Mouse (Mus musculus) erythroblast, embryonic 14.5 days (primary cell): Measurements from ENCODE around the gene Casp12. TPM values are rescaled to one million over a fixed set of nuclear protein-coding genes. Genes with fewer than 3 reads are reported as not detected.
"Not testable (repeated sequence)": the region's sequence is repeated elsewhere in the genome, so short reads cannot be mapped to it uniquely, and the experiment has no call there.

Experiments
- H3K27me3 ChIP-seq: 2 replicates; pipeline ENCODE4 v1.6.1; 2012; ENCODE audit warnings: inconsistent platforms; ENCODE audit not compliant: control insufficient read depth
- H3K36me3 ChIP-seq: 2 replicates; pipeline ENCODE4 v1.6.1; 2012; ENCODE audit warnings: mild to moderate bottlenecking, inconsistent platforms; ENCODE audit not compliant: control insufficient read depth
- H3K4me1 ChIP-seq: 2 replicates; pipeline ENCODE4 v1.6.1; 2012; ENCODE audit warnings: inconsistent platforms; ENCODE audit not compliant: control insufficient read depth
- H3K4me3 ChIP-seq: replicated peaks from 2 replicates; pipeline ENCODE3; 2012; ENCODE audit warnings: moderate library complexity, mild to moderate bottlenecking, inconsistent platforms
- H3K9me3 ChIP-seq: 2 replicates; pipeline ENCODE4 v1.6.1; 2012; ENCODE audit warnings: low read length, inconsistent platforms, mixed read lengths; ENCODE audit not compliant: control insufficient read depth
- GATA1 ChIP-seq: IDR thresholded peaks from 2 replicates; pipeline ENCODE4 v1.6.1; 2012; ENCODE audit warnings: low read length, inconsistent platforms, mixed read lengths
- TAL1 ChIP-seq: IDR thresholded peaks from 3 replicates; pipeline ENCODE4 v1.6.1; 2012; ENCODE audit warnings: low read length, inconsistent platforms, mixed read lengths
- polyA plus RNA-seq: library from polyadenylated mRNA; stranded (reverse); fragments of >175 nt; gene quantifications from 2 replicates; pipeline ENCODE4 v1.2.3, GENCODE M21; 2012

The Casp12 gene
- polyA plus RNA-seq, 1 experiment, result not detected

DNA sequence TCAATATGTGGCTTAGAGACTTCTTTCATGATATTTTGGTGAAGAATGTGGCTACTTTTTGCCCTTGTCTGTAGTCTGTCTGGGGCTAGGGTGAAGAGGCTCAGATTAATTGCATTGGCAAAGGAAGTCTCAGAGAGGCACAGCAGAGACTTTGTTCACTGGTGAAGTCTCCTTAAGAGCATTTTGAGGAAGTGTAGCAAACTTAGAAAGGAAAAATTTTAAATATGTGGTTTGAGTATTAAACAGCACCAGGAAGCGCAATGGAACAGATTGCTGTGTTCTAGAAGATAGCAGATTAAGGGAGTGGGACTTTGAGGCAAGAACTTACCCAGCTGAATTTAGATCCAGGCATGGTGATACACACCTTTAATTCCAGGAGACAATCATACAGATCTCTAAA is 11.8 kb upstream of the Casp12 start:
- H3K27me3 ChIP-seq, result no peaks in the 10 kb centered on the region
- H3K9me3 ChIP-seq, result no peaks in the 10 kb centered on the region
- no peaks in the 10 kb centered on the region for H3K36me3 ChIP-seq
- TF ChIP-seq GATA1 (no peak), TAL1 (no peak)
- no peaks in the 10 kb centered on the region for H3K4me1 ChIP-seq
- H3K4me3 ChIP-seq, result no peak overlapping the region

DNA sequence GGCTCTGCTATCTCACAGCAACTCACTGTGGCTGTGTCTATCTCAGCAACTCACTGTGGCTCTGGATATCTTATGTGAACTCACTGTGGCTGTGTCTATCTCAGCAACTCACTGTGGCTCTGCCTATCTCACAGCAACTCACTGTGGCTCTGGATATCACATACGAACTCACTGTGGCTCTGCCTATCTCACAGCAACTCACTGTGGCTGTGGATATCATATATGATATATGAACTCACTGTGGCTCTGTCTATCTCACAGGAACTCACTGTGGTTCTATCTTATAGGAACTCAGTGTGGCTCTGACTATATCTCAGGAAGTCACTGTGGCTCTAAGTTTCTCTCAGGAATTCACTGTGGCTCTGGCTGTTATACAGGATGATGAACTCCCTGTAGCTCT is 2.1 kb upstream of the Casp12 start:
- Histone ChIP-seq H3K9me3 (no peaks in the 10 kb centered on the region), H3K27me3 (no peaks in the 10 kb centered on the region), H3K4me1 (no peaks in the 10 kb centered on the region), H3K4me3 (no peak overlapping the region), H3K36me3 (no peaks in the 10 kb centered on the region)
- TF ChIP-seq GATA1, result no peak

DNA sequence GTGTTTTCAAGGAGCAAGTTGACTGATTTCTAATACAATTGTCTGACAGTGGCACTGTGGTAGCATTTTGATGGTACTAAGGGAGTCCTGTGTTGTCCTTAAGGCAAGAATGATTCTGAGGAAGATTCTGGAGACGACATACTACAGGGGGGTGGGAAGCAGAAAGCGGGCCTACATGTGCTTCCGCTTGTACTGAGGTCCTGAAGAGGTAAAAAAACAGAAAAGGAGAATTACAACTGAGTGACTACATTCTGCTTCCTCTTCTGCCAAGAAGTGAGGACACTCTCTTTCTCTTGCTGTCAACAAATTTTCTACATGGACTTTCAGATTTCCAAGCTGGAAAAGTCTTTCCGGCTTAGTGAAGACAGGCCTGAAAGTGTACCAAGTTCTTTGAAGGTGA is 1.1 kb upstream of the Casp12 start:
- Histone ChIP-seq H3K27me3 (no peaks in the 10 kb centered on the region), H3K36me3 (no peaks in the 10 kb centered on the region), H3K9me3 (no peaks in the 10 kb centered on the region), H3K4me1 (no peaks in the 10 kb centered on the region), H3K4me3 (no peak overlapping the region)
- TF ChIP-seq GATA1, result no peak
- TF ChIP-seq TAL1, result no peak

DNA sequence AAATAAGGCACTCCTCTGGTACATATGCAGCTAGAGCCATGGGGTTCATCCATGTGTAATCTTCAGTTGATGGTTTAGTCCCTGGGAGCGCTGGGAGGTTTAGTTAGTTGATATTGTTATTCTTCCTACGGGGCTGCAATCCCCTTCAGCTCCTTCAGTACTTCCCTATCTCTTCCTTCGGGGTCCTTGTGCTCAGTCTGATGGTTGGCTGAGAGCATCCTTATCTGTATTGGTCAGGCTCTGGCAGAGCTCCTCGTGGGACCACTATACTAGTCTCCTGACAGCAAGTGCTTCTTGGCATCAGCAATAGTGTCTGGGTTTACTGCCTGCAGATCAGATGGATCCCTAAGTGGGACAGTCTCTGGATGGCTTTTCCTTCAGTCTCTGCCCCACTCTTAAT is 2.2 kb downstream of the Casp12 start:
- H3K4me3 ChIP-seq, result no peak overlapping the region
- no peak for TF ChIP-seq TAL1
- TF ChIP-seq GATA1, result no peak
- H3K9me3 ChIP-seq, result no peaks in the 10 kb centered on the region
- H3K4me1 ChIP-seq, result no peaks in the 10 kb centered on the region
- no peaks in the 10 kb centered on the region for H3K27me3 ChIP-seq
- no peaks in the 10 kb centered on the region for H3K36me3 ChIP-seq

- no peak for TF ChIP-seq GATA1
- TF ChIP-seq TAL1, result no peak
- Histone ChIP-seq H3K27me3 (no peaks in the 10 kb centered on the region), H3K4me3 (no peak overlapping the region), H3K4me1 (no peaks in the 10 kb centered on the region), H3K9me3 (no peaks in the 10 kb centered on the region), H3K36me3 (no peaks in the 10 kb centered on the region)
Measured at GRCm38 (mm10) chr9:5353673-5354072, 8.4 kb downstream of the Casp12 start.

- TF ChIP-seq TAL1 (no peak), GATA1 (no peak)
- no peaks in the 10 kb centered on the region for H3K36me3 ChIP-seq
- no peaks in the 10 kb centered on the region for H3K9me3 ChIP-seq
- no peak overlapping the region for H3K4me3 ChIP-seq
- H3K4me1 ChIP-seq, result no peaks in the 10 kb centered on the region
- no peaks in the 10 kb centered on the region for H3K27me3 ChIP-seq
Measured at GRCm38 (mm10) chr9:5356801-5357200, 11.6 kb downstream of the Casp12 start.

- Histone ChIP-seq H3K36me3 (no peaks in the 10 kb centered on the region), H3K9me3 (peaks cover 8% of the 10 kb centered on the region; the same call in 1 of the 2 replicates), H3K4me3 (no peak overlapping the region), H3K4me1 (no peaks in the 10 kb centered on the region), H3K27me3 (no peaks in the 10 kb centered on the region)
- TF ChIP-seq GATA1, result no peak
- no peak for TF ChIP-seq TAL1
Measured at GRCm38 (mm10) chr9:5393561-5393960, 48.3 kb downstream of the Casp12 start.

GRCm38 (mm10) chr9:5395861-5396260 is 50.6 kb downstream of the Casp12 start:
- not testable (repeated sequence) for H3K4me1 ChIP-seq, H3K27me3 ChIP-seq

GRCm38 (mm10) chr9:5410988-5411568 is 65.8 kb downstream of the Casp12 start:
- Histone ChIP-seq H3K27me3 (no peaks in the 10 kb centered on the region), H3K9me3 (no peaks in the 10 kb centered on the region), H3K4me3 (no peak overlapping the region), H3K36me3 (no peaks in the 10 kb centered on the region), H3K4me1 (no peaks in the 10 kb centered on the region)
- no peak for TF ChIP-seq GATA1
- no peak for TF ChIP-seq TAL1

More at GRCm38 (mm10) chr9:5395861-5396260, 50.6 kb downstream of the Casp12 start:
- peaks cover 11% of the 10 kb centered on the region; the same call in 1 of the 2 replicates for H3K9me3 ChIP-seq
- H3K4me3 ChIP-seq, H3K36me3 ChIP-seq: not testable (repeated sequence)

DNA sequence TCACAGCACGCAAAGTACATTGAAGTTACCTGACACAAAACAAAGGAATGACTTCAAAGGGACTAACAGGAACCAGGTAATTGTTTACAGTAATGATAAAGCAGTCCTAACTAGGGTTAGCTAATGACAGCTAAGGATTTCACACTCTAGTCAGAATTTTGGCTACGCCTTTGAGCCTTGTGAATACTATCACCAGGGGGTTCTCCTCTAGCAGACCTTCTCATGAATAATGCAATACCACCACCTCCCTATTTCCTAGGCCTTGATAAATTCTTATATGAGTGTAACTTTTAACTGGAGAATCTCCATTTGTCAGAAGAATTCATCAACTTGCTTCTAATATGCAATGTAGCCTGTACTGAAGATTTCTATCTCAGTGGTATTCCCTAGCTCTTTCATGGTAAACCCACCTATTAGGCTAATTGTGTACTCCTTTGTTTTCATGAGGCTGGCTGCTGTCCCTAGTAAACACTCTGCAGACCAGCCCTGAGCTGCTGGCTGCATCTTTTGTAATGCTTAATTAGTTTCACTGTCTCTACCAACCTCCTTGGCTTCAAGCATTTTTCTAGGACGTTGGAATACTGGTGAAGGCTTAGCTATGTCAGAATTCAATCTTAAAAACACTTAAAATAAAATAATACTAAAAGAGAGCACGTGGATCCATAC is 67.3 kb downstream of the Casp12 start:
- Histone ChIP-seq H3K9me3 (no peaks in the 10 kb centered on the region), H3K27me3 (no peaks in the 10 kb centered on the region), H3K4me3 (no peak overlapping the region), H3K36me3 (no peaks in the 10 kb centered on the region), H3K4me1 (no peaks in the 10 kb centered on the region)
- no peak for TF ChIP-seq TAL1
- no peak for TF ChIP-seq GATA1
